Mouse (Mus musculus) bone marrow macrophage, adult 2 months (primary cell): ENCODE measurements around the gene Slc35f6.

ENCODE experiments used
- CTCF ChIP-seq: IDR thresholded peaks from 2 replicates; pipeline ENCODE4 v1.5.1; 2012; ENCODE audit warnings: low read depth, mild to moderate bottlenecking, low read length, moderate library complexity
- POLR2A ChIP-seq: IDR thresholded peaks from 2 replicates; pipeline ENCODE4 v1.6.1; 2012; ENCODE audit warnings: mild to moderate bottlenecking, low read depth, low read length, borderline replicate concordance

GRCm38 (mm10) chr5:30651554-30651953 is 3.8 kb downstream of the Slc35f6 start:
- TF ChIP-seq POLR2A = no peak
- no peak for TF ChIP-seq CTCF
